ENCODE assay signal across 21 mouse cellular contexts in the genomic region with DNA sequence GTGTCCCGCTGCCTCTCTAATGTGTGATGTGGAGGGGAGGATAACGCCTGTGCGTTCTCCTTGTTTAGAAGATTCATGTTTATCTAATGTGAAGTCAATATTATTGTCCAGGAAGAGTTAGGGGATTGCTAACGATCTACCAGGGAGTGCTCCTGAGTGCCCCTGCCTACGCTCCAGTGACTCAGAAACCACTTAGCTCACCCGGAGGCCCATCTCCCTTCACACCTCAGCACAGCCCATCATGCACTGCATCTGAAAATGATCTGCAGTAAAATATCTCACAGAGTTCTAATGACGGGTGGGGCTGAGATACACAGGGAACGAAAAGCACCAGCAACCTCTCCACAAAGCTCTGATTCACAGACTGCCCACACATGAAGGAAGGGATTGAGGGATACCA.
DNase-seq lines count a peak whose midpoint lies in the region; ATAC-seq and TF ChIP-seq lines count a peak whose summit lies in the region.
"Had no signal": no experiment of that assay in that cellular context is flagged by ENCODE, and none has a peak within 500 bp of the region (broad histone marks: within the 10 kb centered on the region; RNA-seq: fewer than 3 reads in every experiment).

No protein-coding gene starts in this region.

- no peak overlapping the region for H3K9ac ChIP-seq in kidney, postnatal 0 days (ENCODE audit: low read depth, low read length)
- H3K9ac ChIP-seq in hindbrain, postnatal 0 days (replicated peaks; ENCODE audit: low read length): no peak overlapping the region
- H3K9ac ChIP-seq: embryonic facial prominence, embryonic 13.5 days; heart, embryonic 15.5 days had no signal

- no peak overlapping the region for H3K4me3 ChIP-seq in kidney, postnatal 0 days (replicated peaks; ENCODE audit: low read depth, low read length)
- H3K4me3 ChIP-seq in hindbrain, postnatal 0 days (ENCODE audit: low read length): no peak overlapping the region
- H3K4me3 ChIP-seq: embryonic facial prominence, embryonic 13.5 days; heart, embryonic 15.5 days; layer of hippocampus, adult 2 months; myocyte had no signal

- no peaks in the 10 kb centered on the region for H3K27me3 ChIP-seq in kidney, postnatal 0 days (ENCODE audit: insufficient read depth, low read length)
- no peaks in the 10 kb centered on the region for H3K27me3 ChIP-seq in hindbrain, postnatal 0 days (ENCODE audit: insufficient read depth, low read length)
- H3K27me3 ChIP-seq: embryonic facial prominence, embryonic 13.5 days; heart, embryonic 15.5 days had no signal

- H3K27ac ChIP-seq in kidney, postnatal 0 days: no peak overlapping the region
- H3K27ac ChIP-seq in hindbrain, postnatal 0 days: no peak overlapping the region
- H3K27ac ChIP-seq: embryonic facial prominence, embryonic 13.5 days; heart, embryonic 15.5 days; layer of hippocampus, adult 2 months had no signal

- ATAC-seq in kidney, postnatal 0 days (replicated peaks; ENCODE audit: low FRiP score, low read depth): peak; percentile 49; the same call in 1 of the 2 replicates
- peak; percentile 55; the same call in 1 of the 2 replicates for ATAC-seq in hindbrain, postnatal 0 days
- ATAC-seq: forebrain, embryonic 14.5 days; intestine, postnatal 0 days had no signal

- intact Hi-C loops in heart, postnatal 25 days (cut with DNase I): no loop called here

- H3K4me1 ChIP-seq in kidney, postnatal 0 days (replicated peaks; ENCODE audit: insufficient read depth, low read length): no peaks in the 10 kb centered on the region
- no peaks in the 10 kb centered on the region for H3K4me1 ChIP-seq in hindbrain, postnatal 0 days (ENCODE audit: insufficient read depth, low read length)
- H3K4me1 ChIP-seq: embryonic facial prominence, embryonic 13.5 days; heart, embryonic 15.5 days had no signal

- H3K36me3 ChIP-seq in kidney, postnatal 0 days (ENCODE audit: insufficient read depth, low read length): no peaks in the 10 kb centered on the region
- H3K36me3 ChIP-seq in hindbrain, postnatal 0 days (ENCODE audit: insufficient read depth, low read length): no peaks in the 10 kb centered on the region
- H3K36me3 ChIP-seq: embryonic facial prominence, embryonic 13.5 days; heart, embryonic 15.5 days had no signal

- no peaks in the 10 kb centered on the region for H3K9me3 ChIP-seq in kidney, postnatal 0 days (replicated peaks; ENCODE audit: low read length)
- H3K9me3 ChIP-seq in hindbrain, postnatal 0 days (ENCODE audit: low read length): no peaks in the 10 kb centered on the region
- H3K9me3 ChIP-seq: embryonic facial prominence, embryonic 13.5 days; heart, embryonic 15.5 days had no signal

- 36% methylated on average over 8 of the region's 8 CpGs for WGBS in kidney, postnatal 0 days
- 74% methylated on average over 8 of the region's 8 CpGs for WGBS in hindbrain, postnatal 0 days

- no peak overlapping the region for H3K4me2 ChIP-seq in kidney, postnatal 0 days (ENCODE audit: low read length)
- no peak overlapping the region for H3K4me2 ChIP-seq in hindbrain, postnatal 0 days (ENCODE audit: low read depth, low read length)
- H3K4me2 ChIP-seq: embryonic facial prominence, embryonic 13.5 days; heart, embryonic 15.5 days had no signal

- DNase-seq in kidney, postnatal 0 days (ENCODE audit: low spot score): no peak
- no peak for DNase-seq in kidney, adult 8-10 months
- peak; percentile 36 to 52 for DNase-seq in right cerebral cortex, adult 2 months (ENCODE audit: low spot score in 2 of 2)
- DNase-seq in right cerebral cortex, postnatal 4 days: no peak
- DNase-seq in hindbrain, postnatal 0 days (ENCODE audit: low spot score): peak; percentile 2
- DNase-seq in embryo, embryonic 9.5 days (ENCODE audit: extremely low spot score): no peak
- no peak for DNase-seq in heart, postnatal 25 days (ENCODE audit: low spot score)
- DNase-seq: adrenal gland, adult 2 months; cerebellum, adult 9-11 months; gastrocnemius, postnatal 36 days; layer of hippocampus, postnatal 36 days; liver; lung, postnatal 10 days; midbrain, embryonic 14.5 days; thymus, postnatal 25 days had no signal

- TF ChIP-seq CTCF in kidney, postnatal 0 days (IDR thresholded peaks at IDR 0.05; ENCODE audit: low read depth): no peak
- no peak for TF ChIP-seq CTCF in hindbrain, postnatal 0 days (IDR thresholded peaks at IDR 0.05; ENCODE audit: low read depth)

Comparison
In these comparisons a context has a peak if more than half of its experiments do, and no peak if none do; other contexts are left out.
1. DNase-seq: peak in right cerebral cortex, adult 2 months (2 of 2) and hindbrain, postnatal 0 days (single experiment); none in kidney, postnatal 0 days (single experiment), kidney, adult 8-10 months (0 of 2), right cerebral cortex, postnatal 4 days (single experiment), embryo, embryonic 9.5 days (single experiment) and heart, postnatal 25 days (single experiment).